Mouse (Mus musculus): ENCODE results near the gene Tcte1. TPM values are rescaled to one million over a fixed set of nuclear protein-coding genes. Genes with fewer than 3 reads are reported as not detected.

Tcte1 gene
- polyA plus RNA-seq, 1 experiment from 2014 or later, result 5.2 TPM

GRCm38 (mm10) chr17:45516488-45516887, 6.7 kb upstream of the Tcte1 start:
- ATAC-seq (ENCODE audit: low FRiP score, low read depth), result peak; percentile 36; the same call in 1 of the 2 replicates
- 48% methylated on average over 8 of the region's 8 CpGs for WGBS
- Histone ChIP-seq H3K27ac (replicated peaks) (no peak overlapping the region), H3K36me3 (no peaks in the 10 kb centered on the region), H3K27me3 (no peaks in the 10 kb centered on the region), H3K4me2 (no peak overlapping the region), H3K4me3 (no peak overlapping the region), H3K4me1 (replicated peaks) (peaks cover 3% of the 10 kb centered on the region), H3K9me3 (no peaks in the 10 kb centered on the region), H3K9ac (no peak overlapping the region)

- Histone ChIP-seq H3K4me1 (replicated peaks) (peaks cover 5% of the 10 kb centered on the region), H3K27ac (replicated peaks) (no peak overlapping the region), H3K4me2 (no peak overlapping the region), H3K9me3 (no peaks in the 10 kb centered on the region), H3K9ac (no peak overlapping the region), H3K36me3 (no peaks in the 10 kb centered on the region), H3K4me3 (no peak overlapping the region), H3K27me3 (no peaks in the 10 kb centered on the region)
- WGBS, result 92% methylated on average over 21 of the region's 21 CpGs
- ATAC-seq (ENCODE audit: low FRiP score, low read depth), result no peak
Measured at GRCm38 (mm10) chr17:45517135-45517534, 6.1 kb upstream of the Tcte1 start.

- 94% methylated on average over 28 of the region's 28 CpGs for WGBS
- Histone ChIP-seq H3K4me1 (replicated peaks) (peaks cover 10% of the 10 kb centered on the region), H3K27ac (replicated peaks) (no peak overlapping the region), H3K9me3 (no peaks in the 10 kb centered on the region), H3K4me3 (no peak overlapping the region), H3K9ac (no peak overlapping the region), H3K36me3 (no peaks in the 10 kb centered on the region), H3K27me3 (no peaks in the 10 kb centered on the region), H3K4me2 (no peak overlapping the region)
- ATAC-seq (ENCODE audit: low FRiP score, low read depth), result no peak
Measured at GRCm38 (mm10) chr17:45517549-45518215, 5.6 kb upstream of the Tcte1 start.

- Histone ChIP-seq H3K4me3 (no peak overlapping the region), H3K4me2 (no peak overlapping the region), H3K4me1 (replicated peaks) (peaks cover 21% of the 10 kb centered on the region), H3K9ac (no peak overlapping the region), H3K27ac (replicated peaks) (peak overlapping the region; percentile 62), H3K36me3 (no peaks in the 10 kb centered on the region), H3K9me3 (no peaks in the 10 kb centered on the region), H3K27me3 (no peaks in the 10 kb centered on the region)
- no peak for ATAC-seq (ENCODE audit: low FRiP score, low read depth)
- WGBS, result 79% methylated on average over 12 of the region's 12 CpGs
Measured at GRCm38 (mm10) chr17:45518766-45519475, 4.3 kb upstream of the Tcte1 start.

GRCm38 (mm10) chr17:45520136-45520535, 3.1 kb upstream of the Tcte1 start:
- no peak overlapping the region for H3K4me3 ChIP-seq
- no peak overlapping the region; the same call in 1 of the 2 replicates for H3K27ac ChIP-seq (replicated peaks)
- peaks cover 21% of the 10 kb centered on the region for H3K4me1 ChIP-seq (replicated peaks)
- no peaks in the 10 kb centered on the region for H3K36me3 ChIP-seq
- ATAC-seq (ENCODE audit: low FRiP score, low read depth), result no peak
- no peak overlapping the region for H3K9ac ChIP-seq
- no peaks in the 10 kb centered on the region for H3K27me3 ChIP-seq
- 78% methylated on average over 11 of the region's 11 CpGs for WGBS
- no peaks in the 10 kb centered on the region for H3K9me3 ChIP-seq
- no peak overlapping the region for H3K4me2 ChIP-seq

GRCm38 (mm10) chr17:45524961-45525360, 1.7 kb downstream of the Tcte1 start:
- Histone ChIP-seq H3K27ac (replicated peaks) (0 out of 2 replicates have a peak overlapping the region, but pooled peaks have one; percentile 2), H3K4me3 (no peak overlapping the region), H3K9me3 (no peaks in the 10 kb centered on the region), H3K27me3 (peaks cover under 1% of the 10 kb centered on the region; the same call in 1 of the 2 replicates), H3K4me2 (no peak overlapping the region), H3K36me3 (no peaks in the 10 kb centered on the region), H3K4me1 (replicated peaks) (peaks cover 18% of the 10 kb centered on the region), H3K9ac (no peak overlapping the region)
- ATAC-seq (ENCODE audit: low FRiP score, low read depth), result no peak
- WGBS, result 63% methylated on average over 4 of the region's 4 CpGs

GRCm38 (mm10) chr17:45526571-45526970, 3.3 kb downstream of the Tcte1 start:
- WGBS, result 24% methylated on average over 5 of the region's 5 CpGs
- no peaks in the 10 kb centered on the region for H3K9me3 ChIP-seq
- no peak for ATAC-seq (ENCODE audit: low FRiP score, low read depth)
- no peaks in the 10 kb centered on the region for H3K36me3 ChIP-seq
- H3K4me1 ChIP-seq (replicated peaks), result peaks cover 18% of the 10 kb centered on the region
- no peak overlapping the region for H3K4me2 ChIP-seq
- H3K4me3 ChIP-seq, result no peak overlapping the region
- no peak overlapping the region for H3K27ac ChIP-seq (replicated peaks)
- peaks cover 9% of the 10 kb centered on the region for H3K27me3 ChIP-seq
- H3K9ac ChIP-seq, result no peak overlapping the region

GRCm38 (mm10) chr17:45530346-45530782, 7.1 kb downstream of the Tcte1 start:
- Histone ChIP-seq H3K4me2 (no peak overlapping the region), H3K27me3 (peaks cover 22% of the 10 kb centered on the region), H3K9me3 (no peaks in the 10 kb centered on the region), H3K4me3 (no peak overlapping the region), H3K9ac (no peak overlapping the region), H3K27ac (replicated peaks) (peak overlapping the region; percentile 42; the same call in 1 of the 2 replicates), H3K4me1 (replicated peaks) (no peaks in the 10 kb centered on the region), H3K36me3 (no peaks in the 10 kb centered on the region)
- 36% methylated on average over 13 of the region's 13 CpGs for WGBS
- peak; percentile 85 for ATAC-seq (ENCODE audit: low FRiP score, low read depth)

GRCm38 (mm10) chr17:45532896-45533295, 9.7 kb downstream of the Tcte1 start:
- peaks cover 34% of the 10 kb centered on the region for H3K27me3 ChIP-seq

GRCm38 (mm10) chr17:45536264-45536663, 13.0 kb downstream of the Tcte1 start:
- H3K36me3 ChIP-seq, result no peaks in the 10 kb centered on the region
- H3K4me2 ChIP-seq, result no peak overlapping the region
- H3K27me3 ChIP-seq, result 0 out of 2 replicates have a peak, but pooled peaks cover 25% of the 10 kb centered on the region
- H3K4me3 ChIP-seq, result no peak overlapping the region
- no peak for ATAC-seq (ENCODE audit: low FRiP score, low read depth)
- H3K9ac ChIP-seq, result no peak overlapping the region
- no peaks in the 10 kb centered on the region for H3K4me1 ChIP-seq (replicated peaks)
- no peaks in the 10 kb centered on the region for H3K9me3 ChIP-seq
- H3K27ac ChIP-seq (replicated peaks), result no peak overlapping the region
- WGBS, result 16% methylated on average over 5 of the region's 5 CpGs

More at GRCm38 (mm10) chr17:45532896-45533295, 9.7 kb downstream of the Tcte1 start:
- no peaks in the 10 kb centered on the region for H3K36me3 ChIP-seq
- no peak overlapping the region for H3K9ac ChIP-seq
- ATAC-seq (ENCODE audit: low FRiP score, low read depth), result no peak
- H3K27ac ChIP-seq (replicated peaks), result no peak overlapping the region
- no peak overlapping the region for H3K4me3 ChIP-seq
- H3K4me1 ChIP-seq (replicated peaks), result no peaks in the 10 kb centered on the region
- H3K4me2 ChIP-seq, result no peak overlapping the region
- no peaks in the 10 kb centered on the region for H3K9me3 ChIP-seq
- WGBS, result 59% methylated on average over 15 of the region's 15 CpGs

- 0 out of 2 replicates have a peak, but pooled peaks cover 23% of the 10 kb centered on the region for H3K27me3 ChIP-seq
- no peak overlapping the region for H3K4me2 ChIP-seq
- H3K4me3 ChIP-seq, result no peak overlapping the region
- no peaks in the 10 kb centered on the region for H3K36me3 ChIP-seq
- no peak overlapping the region for H3K27ac ChIP-seq (replicated peaks)
- 0 out of 2 replicates have a peak, but pooled peaks cover 3% of the 10 kb centered on the region for H3K4me1 ChIP-seq (replicated peaks)
- H3K9ac ChIP-seq, result no peak overlapping the region
- WGBS, result 56% methylated on average over 4 of the region's 4 CpGs
- H3K9me3 ChIP-seq, result no peaks in the 10 kb centered on the region
- ATAC-seq (ENCODE audit: low FRiP score, low read depth), result no peak
Measured at GRCm38 (mm10) chr17:45538394-45538793, 15.2 kb downstream of the Tcte1 start.

- WGBS, result 84% methylated on average over 21 of the region's 21 CpGs
Measured at GRCm38 (mm10) chr17:45539664-45540063, 16.4 kb downstream of the Tcte1 start.

More at GRCm38 (mm10) chr17:45539664-45540063, 16.4 kb downstream of the Tcte1 start:
- Histone ChIP-seq H3K36me3 (peaks cover 4% of the 10 kb centered on the region; the same call in 1 of the 2 replicates), H3K4me3 (no peak overlapping the region), H3K9me3 (no peaks in the 10 kb centered on the region), H3K4me2 (no peak overlapping the region), H3K4me1 (replicated peaks) (peaks cover 14% of the 10 kb centered on the region), H3K27me3 (0 out of 2 replicates have a peak, but pooled peaks cover 18% of the 10 kb centered on the region), H3K9ac (no peak overlapping the region), H3K27ac (replicated peaks) (no peak overlapping the region)
- ATAC-seq (ENCODE audit: low FRiP score, low read depth), result no peak

Data from hindbrain, embryonic 15.5 days (tissue).